Mouse (Mus musculus): Measurements from ENCODE around the gene Dnah2. TPM values are rescaled to one million over a fixed set of nuclear protein-coding genes. Genes with fewer than 3 reads are reported as not detected.

Gene Dnah2
- polyA plus RNA-seq, 1 experiment from 2014 or later: 6.2 TPM

DNA sequence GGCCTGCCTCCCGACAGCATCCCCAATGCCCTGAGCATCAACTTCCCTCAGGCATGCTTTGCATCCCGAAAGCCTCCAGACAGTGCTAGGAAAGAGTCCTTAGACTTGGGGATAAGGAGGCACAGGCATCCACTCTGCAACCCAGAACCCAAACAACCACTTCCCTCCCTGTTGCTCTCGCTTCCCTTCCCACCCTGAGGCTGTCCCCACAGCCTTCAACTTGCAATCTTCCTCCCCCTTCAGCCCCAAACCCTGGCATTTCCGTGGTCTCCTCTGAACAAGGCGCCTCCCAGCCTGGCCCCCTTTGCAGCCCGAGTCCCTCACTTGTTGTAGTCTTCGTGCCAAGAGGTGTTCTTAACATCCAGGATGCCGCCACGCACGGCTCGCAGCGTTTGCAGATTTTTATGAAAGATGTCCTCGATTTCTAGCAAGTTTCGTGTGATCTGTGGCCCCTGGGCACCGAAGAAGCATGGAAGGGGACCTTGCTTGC, 32.7 kb downstream of the Dnah2 start:
- Histone ChIP-seq H3K9ac (ENCODE audit: low read depth, low read length) (peak overlapping the region; percentile 37), H3K4me1 (ENCODE audit: control insufficient read depth, insufficient read depth, low read length) (peaks cover 20% of the 10 kb centered on the region), H3K4me2 (ENCODE audit: low read depth, low read length) (peak overlapping the region; percentile 43), H3K27ac (replicated peaks; ENCODE audit: low read depth, low read length) (peak overlapping the region; percentile 74), H3K36me3 (ENCODE audit: control insufficient read depth, insufficient read depth, low read length) (no peaks in the 10 kb centered on the region), H3K4me3 (ENCODE audit: low read depth, low read length) (peak overlapping the region; percentile 14; the same call in 1 of the 2 replicates), H3K27me3 (replicated peaks; ENCODE audit: control insufficient read depth, insufficient read depth, low read length) (no peaks in the 10 kb centered on the region), H3K9me3 (ENCODE audit: control insufficient read depth, low read length) (no peaks in the 10 kb centered on the region)
- ATAC-seq (ENCODE audit: low read depth) (no peak), DNase-seq (ENCODE audit: low spot score) (peak; percentile 36)
- 56% methylated on average over 14 of the region's 15 CpGs for WGBS

DNA sequence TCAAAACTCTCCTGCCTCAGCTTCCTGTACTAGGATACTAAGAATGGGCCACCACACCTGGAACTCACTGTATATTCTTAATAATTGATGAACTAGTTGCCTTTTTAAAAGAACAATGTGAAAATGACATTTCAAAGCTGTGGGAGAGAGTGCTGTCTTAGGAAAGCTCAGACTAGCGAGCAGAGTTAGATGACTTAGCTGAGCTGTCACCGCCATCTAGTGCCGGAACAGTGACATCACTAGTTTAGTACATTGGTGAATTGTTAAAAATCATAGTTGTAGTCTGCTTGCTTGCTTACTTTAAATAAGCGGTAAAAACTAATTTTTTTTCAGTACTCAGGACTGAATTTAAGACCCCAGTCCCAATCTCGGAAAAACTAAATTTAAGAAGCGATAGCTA, 35.1 kb downstream of the Dnah2 start:
- DNase-seq (ENCODE audit: low spot score) (peak; percentile 90), ATAC-seq (ENCODE audit: low read depth) (peak; percentile 51; the same call in 1 of the 2 replicates)
- H3K27ac ChIP-seq (replicated peaks; ENCODE audit: low read depth, low read length): no peak overlapping the region
- no peaks in the 10 kb centered on the region for H3K9me3 ChIP-seq (ENCODE audit: control insufficient read depth, low read length)
- no peak overlapping the region for H3K9ac ChIP-seq (ENCODE audit: low read depth, low read length)
- no peak overlapping the region for H3K4me3 ChIP-seq (ENCODE audit: low read depth, low read length)
- H3K36me3 ChIP-seq (ENCODE audit: control insufficient read depth, insufficient read depth, low read length): no peaks in the 10 kb centered on the region
- peaks cover 20% of the 10 kb centered on the region; the same call in 1 of the 2 replicates for H3K4me1 ChIP-seq (ENCODE audit: control insufficient read depth, insufficient read depth, low read length)
- H3K27me3 ChIP-seq (replicated peaks; ENCODE audit: control insufficient read depth, insufficient read depth, low read length): no peaks in the 10 kb centered on the region
- H3K4me2 ChIP-seq (ENCODE audit: low read depth, low read length): no peak overlapping the region
- 5% methylated on average over 6 of the region's 6 CpGs for WGBS

DNA sequence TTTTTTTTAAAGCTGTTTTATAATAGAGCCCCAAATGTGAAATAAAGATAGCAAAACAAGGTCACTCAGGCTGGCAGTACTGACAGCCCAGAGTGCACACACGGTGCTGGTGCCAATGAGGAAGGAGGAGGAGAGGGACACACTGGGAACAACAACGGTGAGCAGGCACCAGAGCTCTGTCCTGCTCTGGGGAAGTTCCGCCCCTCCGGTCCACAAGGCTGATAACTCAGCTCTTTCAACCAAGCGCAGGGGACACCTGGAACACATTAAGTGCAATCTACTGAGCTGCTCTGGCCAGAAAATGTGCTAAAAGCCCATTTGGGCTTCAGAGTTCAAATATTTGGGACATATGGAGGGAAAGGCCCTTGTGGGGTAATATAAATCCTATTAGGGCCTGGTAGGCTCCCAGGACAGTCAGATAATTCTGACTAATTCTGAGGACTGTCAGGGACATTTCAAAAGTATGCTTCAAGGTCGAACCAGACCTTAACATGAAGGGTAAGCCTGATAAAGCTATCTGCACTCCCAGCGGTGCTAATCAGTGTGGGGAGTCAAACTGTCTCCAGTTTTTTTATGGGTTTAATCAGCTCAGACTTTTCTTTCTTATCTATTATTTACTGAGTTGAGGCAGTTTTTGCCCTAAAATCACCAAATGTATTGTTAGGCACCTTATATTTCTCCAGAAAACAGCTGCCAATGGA, 38.0 kb downstream of the Dnah2 start:
- peak; percentile 58 for DNase-seq (ENCODE audit: low spot score)
- no peaks in the 10 kb centered on the region for H3K36me3 ChIP-seq (ENCODE audit: control insufficient read depth, insufficient read depth, low read length)
- H3K9me3 ChIP-seq (ENCODE audit: control insufficient read depth, low read length): no peaks in the 10 kb centered on the region
- H3K4me1 ChIP-seq (ENCODE audit: control insufficient read depth, insufficient read depth, low read length): peaks cover 5% of the 10 kb centered on the region; the same call in 1 of the 2 replicates
- H3K4me3 ChIP-seq (ENCODE audit: low read depth, low read length): no peak overlapping the region
- no peak for ATAC-seq (ENCODE audit: low read depth)
- no peak overlapping the region for H3K4me2 ChIP-seq (ENCODE audit: low read depth, low read length)
- no peak overlapping the region for H3K27ac ChIP-seq (replicated peaks; ENCODE audit: low read depth, low read length)
- WGBS: 11% methylated on average over 7 of the region's 7 CpGs
- H3K9ac ChIP-seq (ENCODE audit: low read depth, low read length): no peak overlapping the region
- H3K27me3 ChIP-seq (replicated peaks; ENCODE audit: control insufficient read depth, insufficient read depth, low read length): no peaks in the 10 kb centered on the region

DNA sequence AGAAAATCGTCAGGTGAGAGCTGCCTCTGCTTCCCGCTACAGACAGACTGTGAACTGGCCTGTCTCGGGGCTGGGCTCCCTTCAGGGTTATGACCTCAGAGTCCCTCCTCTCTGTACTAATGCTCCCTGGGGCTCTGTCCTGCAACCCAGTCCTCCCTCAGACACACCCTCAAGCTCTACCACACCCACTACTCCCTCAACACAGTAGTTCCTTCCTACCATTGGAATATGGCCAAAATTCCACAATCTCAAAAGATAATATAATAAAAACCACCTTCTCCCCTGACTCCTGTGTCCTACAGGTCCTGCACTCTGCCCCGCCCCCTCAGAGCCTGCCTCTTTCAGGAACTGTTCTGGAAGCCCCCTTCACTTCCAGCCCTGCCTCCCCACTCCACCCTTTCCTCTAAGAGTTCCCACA, 45.0 kb downstream of the Dnah2 start:
- no peak overlapping the region for H3K4me3 ChIP-seq (ENCODE audit: low read depth, low read length)
- no peaks in the 10 kb centered on the region for H3K27me3 ChIP-seq (replicated peaks; ENCODE audit: control insufficient read depth, insufficient read depth, low read length)
- ATAC-seq (ENCODE audit: low read depth) (0 out of 2 replicates have a peak, but pooled peaks have one; percentile 57), DNase-seq (ENCODE audit: low spot score) (peak; percentile 27)
- H3K9me3 ChIP-seq (ENCODE audit: control insufficient read depth, low read length): no peaks in the 10 kb centered on the region
- no peak overlapping the region for H3K4me2 ChIP-seq (ENCODE audit: low read depth, low read length)
- H3K4me1 ChIP-seq (ENCODE audit: control insufficient read depth, insufficient read depth, low read length): peaks cover 5% of the 10 kb centered on the region; the same call in 1 of the 2 replicates
- no peak overlapping the region for H3K27ac ChIP-seq (replicated peaks; ENCODE audit: low read depth, low read length)
- 32% methylated on average over 4 of the region's 4 CpGs for WGBS
- no peaks in the 10 kb centered on the region for H3K36me3 ChIP-seq (ENCODE audit: control insufficient read depth, insufficient read depth, low read length)
- H3K9ac ChIP-seq (ENCODE audit: low read depth, low read length): no peak overlapping the region

GRCm38 (mm10) chr11:69501555-69501954, 47.4 kb downstream of the Dnah2 start:
- 58% methylated on average over 9 of the region's 9 CpGs for WGBS
- H3K4me2 ChIP-seq (ENCODE audit: low read depth, low read length): no peak overlapping the region
- no peak for ATAC-seq (ENCODE audit: low read depth)

DNA sequence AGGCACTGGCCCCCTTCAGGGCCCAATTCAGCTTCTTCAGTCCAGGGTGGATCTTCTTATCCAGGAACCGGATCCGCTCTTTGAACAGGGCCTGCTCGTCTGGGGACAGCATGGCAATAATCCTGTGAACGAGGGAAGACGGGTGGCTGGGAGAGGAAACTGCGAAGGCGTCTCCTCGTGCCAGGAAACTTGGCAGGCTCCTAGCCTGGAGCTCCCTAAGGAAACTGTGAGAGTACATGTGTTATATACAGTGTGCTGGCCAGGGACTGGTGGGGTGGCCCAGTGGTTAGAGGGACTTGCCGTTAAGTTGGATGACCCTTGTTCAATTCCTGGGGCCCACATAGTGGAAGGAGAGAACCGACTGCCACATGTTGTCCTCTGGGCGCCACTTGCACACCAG, 49.8 kb downstream of the Dnah2 start:
- DNase-seq (ENCODE audit: low spot score) (no peak), ATAC-seq (ENCODE audit: low read depth) (no peak)
- H3K4me2 ChIP-seq (ENCODE audit: low read depth, low read length): no peak overlapping the region
- 84% methylated on average over 11 of the region's 11 CpGs for WGBS
- no peaks in the 10 kb centered on the region for H3K36me3 ChIP-seq (ENCODE audit: control insufficient read depth, insufficient read depth, low read length)
- H3K9me3 ChIP-seq (ENCODE audit: control insufficient read depth, low read length): no peaks in the 10 kb centered on the region
- no peaks in the 10 kb centered on the region for H3K27me3 ChIP-seq (replicated peaks; ENCODE audit: control insufficient read depth, insufficient read depth, low read length)
- H3K27ac ChIP-seq (replicated peaks; ENCODE audit: low read depth, low read length): no peak overlapping the region
- no peak overlapping the region for H3K9ac ChIP-seq (ENCODE audit: low read depth, low read length)
- H3K4me3 ChIP-seq (ENCODE audit: low read depth, low read length): no peak overlapping the region
- peaks cover 5% of the 10 kb centered on the region; the same call in 1 of the 2 replicates for H3K4me1 ChIP-seq (ENCODE audit: control insufficient read depth, insufficient read depth, low read length)

More at GRCm38 (mm10) chr11:69501555-69501954, 47.4 kb downstream of the Dnah2 start:
- DNase-seq (ENCODE audit: low spot score): no peak
- Histone ChIP-seq H3K9ac (ENCODE audit: low read depth, low read length) (no peak overlapping the region), H3K27ac (replicated peaks; ENCODE audit: low read depth, low read length) (no peak overlapping the region), H3K36me3 (ENCODE audit: control insufficient read depth, insufficient read depth, low read length) (no peaks in the 10 kb centered on the region), H3K4me1 (ENCODE audit: control insufficient read depth, insufficient read depth, low read length) (peaks cover 5% of the 10 kb centered on the region; the same call in 1 of the 2 replicates), H3K9me3 (ENCODE audit: control insufficient read depth, low read length) (no peaks in the 10 kb centered on the region), H3K27me3 (replicated peaks; ENCODE audit: control insufficient read depth, insufficient read depth, low read length) (no peaks in the 10 kb centered on the region), H3K4me3 (ENCODE audit: low read depth, low read length) (no peak overlapping the region)

- ATAC-seq (ENCODE audit: low read depth): no peak
- Histone ChIP-seq H3K27ac (replicated peaks; ENCODE audit: low read depth, low read length) (no peak overlapping the region), H3K27me3 (replicated peaks; ENCODE audit: control insufficient read depth, insufficient read depth, low read length) (no peaks in the 10 kb centered on the region), H3K4me3 (ENCODE audit: low read depth, low read length) (no peak overlapping the region), H3K4me2 (ENCODE audit: low read depth, low read length) (no peak overlapping the region), H3K36me3 (ENCODE audit: control insufficient read depth, insufficient read depth, low read length) (no peaks in the 10 kb centered on the region), H3K4me1 (ENCODE audit: control insufficient read depth, insufficient read depth, low read length) (no peaks in the 10 kb centered on the region), H3K9ac (ENCODE audit: low read depth, low read length) (no peak overlapping the region), H3K9me3 (ENCODE audit: control insufficient read depth, low read length) (no peaks in the 10 kb centered on the region)
- no peak for DNase-seq (ENCODE audit: low spot score)
- WGBS: 69% methylated on average over 7 of the region's 7 CpGs
These were observed 57.2 kb downstream of the Dnah2 start for GRCm38 (mm10) chr11:69491711-69492110.

DNA sequence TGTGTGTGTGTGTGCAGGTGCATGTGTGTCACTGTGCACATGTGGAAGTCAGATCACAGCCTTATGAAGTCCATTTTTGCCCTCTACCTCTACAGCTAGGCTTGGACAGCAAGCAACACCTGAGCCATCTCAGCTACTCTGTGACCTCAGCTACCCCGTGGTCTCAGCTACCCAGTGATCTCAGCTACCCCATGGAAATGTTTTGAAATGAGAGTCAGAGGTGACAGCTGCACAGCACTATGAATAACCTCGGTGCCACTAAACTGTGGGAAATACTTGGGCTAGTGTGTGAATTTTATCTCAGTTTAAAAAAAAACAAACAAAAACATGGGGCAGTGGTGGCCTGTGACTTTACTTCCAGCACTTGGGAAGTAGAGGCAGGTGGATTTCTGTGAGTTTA, 58.0 kb downstream of the Dnah2 start:
- H3K4me2 ChIP-seq (ENCODE audit: low read depth, low read length): no peak overlapping the region
- H3K27me3 ChIP-seq (replicated peaks; ENCODE audit: control insufficient read depth, insufficient read depth, low read length): no peaks in the 10 kb centered on the region

GRCm38 (mm10) chr11:69487474-69487873, 61.4 kb downstream of the Dnah2 start:
- WGBS: 63% methylated on average over 2 of the region's 2 CpGs
- Histone ChIP-seq H3K36me3 (ENCODE audit: control insufficient read depth, insufficient read depth, low read length) (no peaks in the 10 kb centered on the region), H3K27ac (replicated peaks; ENCODE audit: low read depth, low read length) (no peak overlapping the region), H3K9me3 (ENCODE audit: control insufficient read depth, low read length) (no peaks in the 10 kb centered on the region), H3K9ac (ENCODE audit: low read depth, low read length) (no peak overlapping the region), H3K27me3 (replicated peaks; ENCODE audit: control insufficient read depth, insufficient read depth, low read length) (no peaks in the 10 kb centered on the region), H3K4me2 (ENCODE audit: low read depth, low read length) (no peak overlapping the region), H3K4me3 (ENCODE audit: low read depth, low read length) (no peak overlapping the region), H3K4me1 (ENCODE audit: control insufficient read depth, insufficient read depth, low read length) (no peaks in the 10 kb centered on the region)
- ATAC-seq (ENCODE audit: low read depth) (no peak), DNase-seq (ENCODE audit: low spot score) (no peak)

More for the DNA sequence above, 58.0 kb downstream of the Dnah2 start:
- no peak overlapping the region for H3K27ac ChIP-seq (replicated peaks; ENCODE audit: low read depth, low read length)
- H3K4me3 ChIP-seq (ENCODE audit: low read depth, low read length): no peak overlapping the region
- ATAC-seq (ENCODE audit: low read depth) (no peak), DNase-seq (ENCODE audit: low spot score) (no peak)
- no peaks in the 10 kb centered on the region for H3K4me1 ChIP-seq (ENCODE audit: control insufficient read depth, insufficient read depth, low read length)
- no peak overlapping the region for H3K9ac ChIP-seq (ENCODE audit: low read depth, low read length)
- H3K9me3 ChIP-seq (ENCODE audit: control insufficient read depth, low read length): no peaks in the 10 kb centered on the region
- H3K36me3 ChIP-seq (ENCODE audit: control insufficient read depth, insufficient read depth, low read length): no peaks in the 10 kb centered on the region
- 79% methylated on average over 2 of the region's 2 CpGs for WGBS
